Mouse (Mus musculus) CH12.LX (cell line): Measurements from ENCODE around the gene Chic2. TPM values are rescaled to one million over a fixed set of nuclear protein-coding genes. Genes with fewer than 3 reads are reported as not detected.

Source experiments
- DNase-seq: peaks from one replicate; pipeline ENCODE4 v3.0.0-alpha.2; 2013; ENCODE audit errors: extremely low read depth
- H3K27ac ChIP-seq: 2 replicates; pipeline ENCODE4 v1.5.1; 2012; ENCODE audit warnings: low read depth, mild to moderate bottlenecking, control low read depth, moderate library complexity; ENCODE audit not compliant: insufficient read depth
- H3K27me3 ChIP-seq: replicated peaks from 2 replicates; pipeline ENCODE3; 2012; ENCODE audit warnings: inconsistent platforms
- H3K36me3 ChIP-seq, 2 experiments: replicated peaks in 1 of 2; 2 replicates each; pipeline versions ENCODE3 to v1.6.1; 2012; ENCODE audit warnings: inconsistent platforms in 1 of 2, low read length in 1 of 2, mild to moderate bottlenecking in 1 of 2, mixed read lengths in 1 of 2, moderate library complexity in 1 of 2; ENCODE audit not compliant: control insufficient read depth in 1 of 2, insufficient read depth in 1 of 2
- H3K4me1 ChIP-seq, 2 experiments: 2 replicates each; pipeline ENCODE4 v1.6.1; 2012; ENCODE audit warnings: inconsistent platforms in 1 of 2, moderate library complexity in 1 of 2; ENCODE audit not compliant: insufficient read depth in 2 of 2, control insufficient read depth in 1 of 2
- H3K4me2 ChIP-seq: 2 replicates; pipeline ENCODE4 v1.6.1; 2012; ENCODE audit warnings: low read depth, mild to moderate bottlenecking, control low read depth; ENCODE audit not compliant: poor library complexity, insufficient read depth, severe bottlenecking
- H3K4me3 ChIP-seq, 3 experiments: fragments of 150-350 bp in 1 of 3; sonication (generic) in 1 of 3; replicated peaks in 1 of 3; 2 replicates each; pipeline versions ENCODE3 to v1.5.1; 2011 to 2012; ENCODE audit warnings: low read depth in 2 of 3, low read length in 2 of 3, mild to moderate bottlenecking in 2 of 3, moderate library complexity in 2 of 3, control low read depth in 1 of 3, improper control_type of control experiment in 1 of 3, inconsistent platforms in 1 of 3, mixed read lengths in 1 of 3; ENCODE audit not compliant: poor library complexity in 1 of 3
- H3K79me2 ChIP-seq: replicated peaks from 2 replicates; pipeline ENCODE4 v1.6.1; 2012; ENCODE audit warnings: mild to moderate bottlenecking, moderate library complexity; ENCODE audit not compliant: control insufficient read depth, poor library complexity, insufficient read depth, severe bottlenecking; ENCODE audit errors: extremely low read depth
- H3K9ac ChIP-seq: 2 replicates; pipeline ENCODE4 v1.6.1; 2012; ENCODE audit warnings: low read depth, mild to moderate bottlenecking, control low read depth, moderate library complexity; ENCODE audit not compliant: insufficient read depth
- H3K9me3 ChIP-seq: replicated peaks from 2 replicates; pipeline ENCODE3; 2012; ENCODE audit warnings: low read length, inconsistent platforms, mixed read lengths
- CHD1 ChIP-seq: IDR thresholded peaks from 2 replicates; pipeline ENCODE4 v1.6.1; 2012; ENCODE audit warnings: low read depth, low read length, improper control_type of control experiment, inconsistent platforms
- E2F4 ChIP-seq: IDR thresholded peaks from 2 replicates; pipeline ENCODE4 v1.6.1; 2011; ENCODE audit warnings: low read depth, low read length, improper control_type of control experiment; ENCODE audit not compliant: insufficient replicate concordance
- ELF1 ChIP-seq: IDR thresholded peaks from 2 replicates; pipeline ENCODE4 v1.6.1; 2014; ENCODE audit warnings: low read depth, mild to moderate bottlenecking, inconsistent platforms, low read length, improper control_type of control experiment
- ETS1 ChIP-seq: conservative IDR thresholded peaks from 2 replicates; pipeline ENCODE4 v1.6.1; 2012; ENCODE audit warnings: low read depth, mild to moderate bottlenecking, inconsistent platforms, low read length, improper control_type of control experiment, moderate library complexity
- GABPA ChIP-seq: IDR thresholded peaks from 2 replicates; pipeline ENCODE4 v1.6.1; 2012; ENCODE audit warnings: low read depth, low read length, improper control_type of control experiment, inconsistent platforms; ENCODE audit not compliant: insufficient replicate concordance
- MXI1 ChIP-seq: IDR thresholded peaks from 2 replicates; pipeline ENCODE4 v1.6.1; 2011; ENCODE audit warnings: mild to moderate bottlenecking, low read depth, low read length, improper control_type of control experiment
- MYC ChIP-seq: IDR thresholded peaks from 2 replicates; pipeline ENCODE4 v1.6.1; 2011; ENCODE audit warnings: low read depth, mild to moderate bottlenecking, improper control_type of control experiment, low read length
- NELFE ChIP-seq: IDR thresholded peaks from 2 replicates; pipeline ENCODE4 v1.6.1; 2011; ENCODE audit warnings: low read depth, low read length, improper control_type of control experiment
- NRF1 ChIP-seq: IDR thresholded peaks from 2 replicates; pipeline ENCODE4 v1.6.1; 2014; ENCODE audit warnings: low read depth, mild to moderate bottlenecking, inconsistent platforms, low read length, improper control_type of control experiment, moderate library complexity
- RCOR1 ChIP-seq: conservative IDR thresholded peaks from 2 replicates; pipeline ENCODE4 v1.6.1; 2012; ENCODE audit warnings: low read depth, mild to moderate bottlenecking, inconsistent platforms, low read length, improper control_type of control experiment
- TBP ChIP-seq: conservative IDR thresholded peaks from 2 replicates; pipeline ENCODE4 v1.6.1; 2011; ENCODE audit warnings: low read depth, low read length, improper control_type of control experiment
- UBTF ChIP-seq: IDR thresholded peaks from 2 replicates; pipeline ENCODE4 v1.6.1; 2012; ENCODE audit warnings: low read depth, mild to moderate bottlenecking, inconsistent platforms, low read length, improper control_type of control experiment, moderate library complexity
- USF1 ChIP-seq: IDR thresholded peaks from 2 replicates; pipeline ENCODE4 v1.6.1; 2014; ENCODE audit warnings: low read depth, mild to moderate bottlenecking, inconsistent platforms, low read length, improper control_type of control experiment
- ZKSCAN1 ChIP-seq: IDR thresholded peaks from 2 replicates; pipeline ENCODE4 v1.6.1; 2012; ENCODE audit warnings: low read depth, inconsistent platforms, low read length, improper control_type of control experiment, borderline replicate concordance
- ZMIZ1 ChIP-seq: IDR thresholded peaks from 2 replicates; pipeline ENCODE4 v1.6.1; 2012; ENCODE audit warnings: low read depth, mild to moderate bottlenecking, inconsistent platforms, low read length, improper control_type of control experiment
- ZNF384 ChIP-seq: IDR thresholded peaks from 2 replicates; pipeline ENCODE4 v1.6.1; 2012; ENCODE audit warnings: low read depth, low read length, improper control_type of control experiment, inconsistent platforms
- dilution Hi-C: fragments of 300-500 bp; cut with MboI; formaldehyde crosslinking; loops from 2 replicates; pipeline ENCODE4 v1.14.3; 2020; ENCODE audit warnings: low sequenced_read_pairs; ENCODE audit not compliant: extremely low pct_unique_long_range_greater_than_20kb, extremely low pct_ligation_motif_present
- in situ Hi-C: fragments of 300-500 bp; cut with MboI; formaldehyde crosslinking; loops from 3 replicates; pipeline ENCODE4 v1.14.3; 2019; ENCODE audit warnings: low sequenced_read_pairs, low pct_ligation_motif_present, low pct_unique_long_range_greater_than_20kb, mixed read lengths
- polyA plus RNA-seq: library from polyadenylated mRNA; unstranded; fragments of >175 nt; gene quantifications from 2 replicates; pipeline ENCODE4 v1.2.1, GENCODE M21; 2012; ENCODE audit warnings: low read depth; ENCODE audit not compliant: insufficient read length
- total RNA-seq, 2 experiments: library from RNA; depleted of rRNA; stranded (reverse); fragments of 300-350 nt in 1 of 2; fragments of >200 nt in 1 of 2; gene quantifications; 2 replicates each; pipeline ENCODE4 v1.2.3; 2012 to 2014

Chic2 gene
- total and polyA plus RNA-seq, 3 experiments: 28.2 to 41.6 (median 40.8) TPM

GRCm38 (mm10) chr5:75063177-75063576 is 18.6 kb upstream of the Chic2 start:
- no peak overlapping the region for H3K9ac ChIP-seq
- H3K27ac ChIP-seq: no peak overlapping the region
- no peaks in the 10 kb centered on the region for H3K79me2 ChIP-seq
- in situ Hi-C loops: no loop called here
- no peak overlapping the region for H3K4me3 ChIP-seq
- H3K36me3 ChIP-seq: peaks cover 0 to 5% of the 10 kb centered on the region in 2 experiments
- peaks cover 5% of the 10 kb centered on the region for H3K9me3 ChIP-seq
- TF ChIP-seq GABPA (no peak), USF1 (no peak), E2F4 (no peak), ELF1 (no peak), ETS1 (no peak), NRF1 (no peak), UBTF (no peak), MYC (no peak), ZNF384 (no peak), NELFE (no peak), RCOR1 (no peak), ZMIZ1 (no peak), MXI1 (no peak)
- TF ChIP-seq, all 38 proteins: peak for 0
- DNase-seq: no peak
- no peak overlapping the region for H3K4me2 ChIP-seq
- H3K4me1 ChIP-seq: peaks cover 6 to 26% of the 10 kb centered on the region in 2 experiments; a peak in 3 of 4 replicates
- H3K27me3 ChIP-seq: no peaks in the 10 kb centered on the region
- dilution Hi-C loops: no loop called here

GRCm38 (mm10) chr5:75051109-75051508 is 6.5 kb upstream of the Chic2 start:
- dilution Hi-C loops (no loop called here), in situ Hi-C loops (no loop called here)
- no peaks in the 10 kb centered on the region for H3K79me2 ChIP-seq
- no peaks in the 10 kb centered on the region for H3K36me3 ChIP-seq
- H3K9me3 ChIP-seq: no peaks in the 10 kb centered on the region
- no peaks in the 10 kb centered on the region for H3K27me3 ChIP-seq
- H3K4me2 ChIP-seq: no peak overlapping the region
- H3K9ac ChIP-seq: no peak overlapping the region
- peaks cover 0 to 8% of the 10 kb centered on the region in 2 experiments; a peak in 2 of 4 replicates for H3K4me1 ChIP-seq
- no peak overlapping the region for H3K27ac ChIP-seq
- no peak for DNase-seq
- H3K4me3 ChIP-seq: no peak overlapping the region
- no peak for TF ChIP-seq ZKSCAN1
- TF ChIP-seq CHD1: no peak
- TF ChIP-seq ZNF384: peak; percentile 52
- TF ChIP-seq TBP: no peak
- TF ChIP-seq, all 38 proteins: peak for 1
